Mouse (Mus musculus) neural tube, embryonic 13.5 days (tissue): Measurements from ENCODE around the gene Slc25a14. TPM values are rescaled to one million over a fixed set of nuclear protein-coding genes. Genes with fewer than 3 reads are reported as not detected.

ENCODE experiments used
- ATAC-seq: fragments of 200-750 bp; cut with Nextera tagmentation; 2 replicates; pipeline ENCODE4 v1.8.0; 2017; ENCODE audit warnings: low read depth, mild to moderate bottlenecking, moderate TSS enrichment, moderate library complexity
- H3K27ac ChIP-seq: fragments of 300-500 bp; sonication (generic); replicated peaks from 2 replicates; pipeline ENCODE4 v1.5.1; 2015; ENCODE audit warnings: moderate library complexity, mild to moderate bottlenecking, inconsistent platforms
- H3K27me3 ChIP-seq: fragments of 300-500 bp; sonication (generic); 2 replicates; pipeline ENCODE4 v1.6.1; 2015; ENCODE audit warnings: mild to moderate bottlenecking, inconsistent platforms
- H3K36me3 ChIP-seq: fragments of 300-500 bp; sonication (generic); 2 replicates; pipeline ENCODE4 v1.6.1; 2015; ENCODE audit warnings: mild to moderate bottlenecking, inconsistent platforms
- H3K4me1 ChIP-seq: fragments of 300-500 bp; sonication (generic); replicated peaks from 2 replicates; pipeline ENCODE4 v1.6.1; 2015; ENCODE audit warnings: inconsistent platforms
- H3K4me2 ChIP-seq: fragments of 300-500 bp; sonication (generic); 2 replicates; pipeline ENCODE4 v1.6.1; 2015; ENCODE audit warnings: inconsistent platforms, mild to moderate bottlenecking, moderate library complexity
- H3K4me3 ChIP-seq: fragments of 300-500 bp; sonication (generic); 2 replicates; pipeline ENCODE4 v1.5.1; 2015; ENCODE audit warnings: mild to moderate bottlenecking, inconsistent platforms
- H3K9ac ChIP-seq: fragments of 300-500 bp; sonication (generic); 2 replicates; pipeline ENCODE4 v1.6.1; 2015; ENCODE audit warnings: moderate library complexity, mild to moderate bottlenecking, inconsistent platforms
- H3K9me3 ChIP-seq: fragments of 300-500 bp; sonication (generic); 2 replicates; pipeline ENCODE4 v1.6.1; 2016; ENCODE audit warnings: inconsistent platforms
- WGBS: fragments of 180-500 bp; shearing (Covaris S2); methylation state at CpG from one replicate; pipeline ENCODE4 v1.1.7; 2015; 5-methylcytosine and 5-hydroxymethylcytosine counted together
- polyA plus RNA-seq: library from polyadenylated mRNA; unstranded; fragments of >200 nt; fragmentation: Nextera tagmentation; extraction: Ambion mirVana; gene quantifications from 2 replicates; pipeline ENCODE4 v1.2.1, GENCODE M21; 2015

Slc25a14 gene
- polyA plus RNA-seq, result 33.4 and 36.0 TPM in 2 replicates

GRCm38 (mm10) chrX:48623379-48624053, at the start of gene Slc25a14:
Gene Slc25a14 (plus strand): TSS chrX:48623413.
- H3K4me3 ChIP-seq, result peak within 1 kb of the TSS; percentile 53
- H3K36me3 ChIP-seq, result no peaks in the 10 kb centered on the region
- WGBS, result 17% methylated on average over 38 of the region's 38 CpGs
- peaks cover 8% of the 10 kb centered on the region; the same call in 1 of the 2 replicates for H3K4me1 ChIP-seq
- H3K9me3 ChIP-seq, result no peaks in the 10 kb centered on the region
- peak within 1 kb of the TSS; percentile 73 for H3K9ac ChIP-seq
- no peaks in the 10 kb centered on the region for H3K27me3 ChIP-seq
- peak within 1 kb of the TSS; percentile 58 for H3K4me2 ChIP-seq
- ATAC-seq, result peak; percentile 98
- H3K27ac ChIP-seq, result peak within 1 kb of the TSS; percentile 84

GRCm38 (mm10) chrX:48583332-48583731, 39.9 kb upstream of the Slc25a14 start:
- H3K27ac ChIP-seq, result no peak overlapping the region

GRCm38 (mm10) chrX:48593721-48594098, 29.5 kb upstream of the Slc25a14 start:
- peak overlapping the region; percentile 62 for H3K4me3 ChIP-seq
- H3K9ac ChIP-seq, result peak overlapping the region; percentile 84
- 29% methylated on average over 13 of the region's 15 CpGs for WGBS
- peaks cover 8% of the 10 kb centered on the region for H3K4me1 ChIP-seq
- peaks cover 18% of the 10 kb centered on the region for H3K36me3 ChIP-seq
- peak overlapping the region; percentile 91 for H3K27ac ChIP-seq
- H3K9me3 ChIP-seq, result no peaks in the 10 kb centered on the region
- no peaks in the 10 kb centered on the region for H3K27me3 ChIP-seq
- peak overlapping the region; percentile 56 for H3K4me2 ChIP-seq
- ATAC-seq, result peak; percentile 79

More at GRCm38 (mm10) chrX:48583332-48583731, 39.9 kb upstream of the Slc25a14 start:
- Histone ChIP-seq H3K4me2 (no peak overlapping the region), H3K27me3 (no peaks in the 10 kb centered on the region), H3K4me3 (no peak overlapping the region), H3K36me3 (peaks cover 28% of the 10 kb centered on the region), H3K4me1 (no peaks in the 10 kb centered on the region), H3K9ac (no peak overlapping the region), H3K9me3 (no peaks in the 10 kb centered on the region)
- no peak for ATAC-seq

GRCm38 (mm10) chrX:48594099-48594760, 29.0 kb upstream of the Slc25a14 start, which contains the start of gene Zfp280c:
Gene Zfp280c (minus strand): TSS chrX:48594504.
- peaks cover 18% of the 10 kb centered on the region for H3K36me3 ChIP-seq
- H3K4me1 ChIP-seq, result peaks cover 8% of the 10 kb centered on the region
- peak within 1 kb of the TSS; percentile 84 for H3K9ac ChIP-seq
- H3K4me2 ChIP-seq, result peak within 1 kb of the TSS; percentile 56
- WGBS, result 22% methylated on average over 44 of the region's 45 CpGs
- ATAC-seq, result peak; percentile 91
- H3K27ac ChIP-seq, result peak within 1 kb of the TSS; percentile 91
- peak within 1 kb of the TSS; percentile 62 for H3K4me3 ChIP-seq
- no peaks in the 10 kb centered on the region for H3K27me3 ChIP-seq
- no peaks in the 10 kb centered on the region for H3K9me3 ChIP-seq

- Histone ChIP-seq H3K9me3 (no peaks in the 10 kb centered on the region), H3K27ac (no peak overlapping the region), H3K4me2 (no peak overlapping the region), H3K4me1 (peaks cover 8% of the 10 kb centered on the region), H3K9ac (no peak overlapping the region), H3K4me3 (no peak overlapping the region), H3K36me3 (peaks cover 2% of the 10 kb centered on the region), H3K27me3 (no peaks in the 10 kb centered on the region)
- no peak for ATAC-seq
- WGBS, result 81% methylated on average over 9 of the region's 9 CpGs
Observed at GRCm38 (mm10) chrX:48596053-48596452, 27.2 kb upstream of the Slc25a14 start.

GRCm38 (mm10) chrX:48596906-48597305, 26.3 kb upstream of the Slc25a14 start:
- Histone ChIP-seq H3K9me3 (no peaks in the 10 kb centered on the region), H3K4me3 (no peak overlapping the region), H3K27me3 (no peaks in the 10 kb centered on the region), H3K9ac (no peak overlapping the region), H3K4me1 (peaks cover 8% of the 10 kb centered on the region), H3K27ac (no peak overlapping the region), H3K36me3 (no peaks in the 10 kb centered on the region), H3K4me2 (no peak overlapping the region)
- 88% methylated on average over 5 of the region's 5 CpGs for WGBS
- ATAC-seq, result no peak

- Histone ChIP-seq H3K9ac (no peak overlapping the region), H3K9me3 (no peaks in the 10 kb centered on the region), H3K27ac (no peak overlapping the region), H3K4me3 (no peak overlapping the region), H3K27me3 (no peaks in the 10 kb centered on the region), H3K4me1 (no peaks in the 10 kb centered on the region), H3K4me2 (no peak overlapping the region), H3K36me3 (no peaks in the 10 kb centered on the region)
- 54% methylated on average over 2 of the region's 2 CpGs for WGBS
- no peak for ATAC-seq
Observed at GRCm38 (mm10) chrX:48604872-48605271, 18.3 kb upstream of the Slc25a14 start.

GRCm38 (mm10) chrX:48623049-48623378, 199 bp upstream of the Slc25a14 start:
- no peak for ATAC-seq

GRCm38 (mm10) chrX:48624054-48624420, 824 bp downstream of the Slc25a14 start:
- Histone ChIP-seq H3K36me3 (no peaks in the 10 kb centered on the region), H3K4me2 (peak overlapping the region; percentile 58), H3K4me1 (peaks cover 8% of the 10 kb centered on the region; the same call in 1 of the 2 replicates), H3K9ac (peak overlapping the region; percentile 73), H3K27ac (peak overlapping the region; percentile 84), H3K27me3 (no peaks in the 10 kb centered on the region), H3K9me3 (no peaks in the 10 kb centered on the region), H3K4me3 (peak overlapping the region; percentile 53)
- 24% methylated on average over 9 of the region's 9 CpGs for WGBS
- peak; percentile 38; the same call in 1 of the 2 replicates for ATAC-seq

More at GRCm38 (mm10) chrX:48623049-48623378, 199 bp upstream of the Slc25a14 start:
- peak overlapping the region; percentile 84 for H3K27ac ChIP-seq
- peaks cover 8% of the 10 kb centered on the region; the same call in 1 of the 2 replicates for H3K4me1 ChIP-seq
- H3K4me2 ChIP-seq, result peak overlapping the region; percentile 58
- no peaks in the 10 kb centered on the region for H3K27me3 ChIP-seq
- H3K4me3 ChIP-seq, result peak overlapping the region; percentile 53
- 18% methylated on average over 4 of the region's 4 CpGs for whole genome bisulfite sequencing
- peak overlapping the region; percentile 73 for H3K9ac ChIP-seq
- H3K36me3 ChIP-seq, result no peaks in the 10 kb centered on the region
- no peaks in the 10 kb centered on the region for H3K9me3 ChIP-seq

GRCm38 (mm10) chrX:48637032-48637431, 13.8 kb downstream of the Slc25a14 start:
- Histone ChIP-seq H3K4me1 (no peaks in the 10 kb centered on the region), H3K4me2 (no peak overlapping the region)
- WGBS, result 64% methylated on average over 2 of the region's 2 CpGs

GRCm38 (mm10) chrX:48644122-48644521, 20.9 kb downstream of the Slc25a14 start:
- 92% methylated on average over 2 of the region's 2 CpGs for WGBS
- no peaks in the 10 kb centered on the region for H3K27me3 ChIP-seq
- no peaks in the 10 kb centered on the region for H3K36me3 ChIP-seq
- no peaks in the 10 kb centered on the region for H3K4me1 ChIP-seq
- no peak overlapping the region for H3K9ac ChIP-seq
- H3K9me3 ChIP-seq, result no peaks in the 10 kb centered on the region
- H3K4me3 ChIP-seq, result no peak overlapping the region
- H3K27ac ChIP-seq, result no peak overlapping the region
- no peak for ATAC-seq
- no peak overlapping the region for H3K4me2 ChIP-seq

More at GRCm38 (mm10) chrX:48637032-48637431, 13.8 kb downstream of the Slc25a14 start:
- Histone ChIP-seq H3K27ac (no peak overlapping the region), H3K4me3 (no peak overlapping the region), H3K36me3 (0 out of 2 replicates have a peak, but pooled peaks cover 9% of the 10 kb centered on the region), H3K9ac (no peak overlapping the region), H3K27me3 (no peaks in the 10 kb centered on the region), H3K9me3 (no peaks in the 10 kb centered on the region)
- ATAC-seq, result no peak

GRCm38 (mm10) chrX:48666807-48667206, 43.6 kb downstream of the Slc25a14 start:
- no peaks in the 10 kb centered on the region; the same call in 1 of the 2 replicates for H3K4me1 ChIP-seq

More at GRCm38 (mm10) chrX:48666807-48667206, 43.6 kb downstream of the Slc25a14 start:
- no peak overlapping the region for H3K9ac ChIP-seq
- no peak overlapping the region for H3K27ac ChIP-seq
- H3K4me3 ChIP-seq, result no peak overlapping the region
- peaks cover 7% of the 10 kb centered on the region; the same call in 1 of the 2 replicates for H3K36me3 ChIP-seq
- peak; percentile 84 for ATAC-seq
- no peak overlapping the region for H3K4me2 ChIP-seq
- 23% methylated on average over 6 of the region's 6 CpGs for WGBS
- H3K9me3 ChIP-seq, result no peaks in the 10 kb centered on the region
- H3K27me3 ChIP-seq, result no peaks in the 10 kb centered on the region
